Mouse (Mus musculus) left cerebral cortex, adult 11 months (tissue): ENCODE measurements around the gene Pclaf.

ENCODE experiments used
- DNase-seq: peaks from one replicate; pipeline ENCODE4 v3.0.0; 2022; ENCODE audit warnings: low spot score

Gene Pclaf

GRCm38 (mm10) chr9:65890143-65890628 lies at the start of gene Pclaf:
TSS of gene Pclaf (plus strand) at chr9:65890237.
- no peak for DNase-seq

GRCm38 (mm10) chr9:65844421-65845165 lies 45.4 kb upstream of the Pclaf start:
- DNase-seq, result no peak

- DNase-seq, result no peak
These were observed 41.9 kb upstream of the Pclaf start for GRCm38 (mm10) chr9:65848154-65848553.

- no peak for DNase-seq
These were observed 39.8 kb upstream of the Pclaf start for GRCm38 (mm10) chr9:65850203-65850602.

- no peak for DNase-seq
These were observed 30.4 kb upstream of the Pclaf start for GRCm38 (mm10) chr9:65859656-65860055.

- DNase-seq, result peak; percentile 72
These were observed 5.3 kb upstream of the Pclaf start for GRCm38 (mm10) chr9:65884564-65885315.

GRCm38 (mm10) chr9:65891126-65891525 lies 1.1 kb downstream of the Pclaf start:
- DNase-seq, result no peak

- DNase-seq, result no peak
These were observed 6.9 kb downstream of the Pclaf start for GRCm38 (mm10) chr9:65896977-65897376.

- no peak for DNase-seq
These were observed 12.8 kb downstream of the Pclaf start for GRCm38 (mm10) chr9:65902879-65903278.

GRCm38 (mm10) chr9:65903419-65903818 lies 13.4 kb downstream of the Pclaf start:
- DNase-seq, result no peak

GRCm38 (mm10) chr9:65908394-65909300 lies 18.6 kb downstream of the Pclaf start, which contains the start of the genes Trip4 and Csnk1g1:
TSS of gene Trip4 (minus strand) at chr9:65908794.
TSS of gene Csnk1g1 (plus strand) at chr9:65908924.
- peak; percentile 96 for DNase-seq

- DNase-seq, result peak; percentile 16
These were observed 19.3 kb downstream of the Pclaf start for GRCm38 (mm10) chr9:65909301-65909801.

GRCm38 (mm10) chr9:65909837-65910236 lies 19.8 kb downstream of the Pclaf start:
- no peak for DNase-seq

GRCm38 (mm10) chr9:65913976-65914375 lies 23.9 kb downstream of the Pclaf start:
- DNase-seq, result no peak

- no peak for DNase-seq
These were observed 27.0 kb downstream of the Pclaf start for GRCm38 (mm10) chr9:65917015-65917414.

- DNase-seq, result no peak
These were observed 38.4 kb downstream of the Pclaf start for GRCm38 (mm10) chr9:65928456-65928855.

- DNase-seq, result no peak
These were observed 39.8 kb downstream of the Pclaf start for GRCm38 (mm10) chr9:65929826-65930225.

GRCm38 (mm10) chr9:65937566-65937965 lies 47.5 kb downstream of the Pclaf start:
- DNase-seq, result no peak

GRCm38 (mm10) chr9:65951082-65951587 lies 61.1 kb downstream of the Pclaf start:
- no peak for DNase-seq
